Mouse (Mus musculus): ENCODE measurements around the gene Apol8. TPM values are rescaled to one million over a fixed set of nuclear protein-coding genes. Genes with fewer than 3 reads are reported as not detected.
A peak's percentile ranks its signal among the peaks of the same experiment; 100 is the strongest.

Gene Apol8
- total RNA-seq (2021): under 1 TPM; 0.08 to 0.31 TPM
- long read RNA-seq, experiment 1: 0 reads
- long read RNA-seq, experiment 2: 0 reads

- peak; percentile 59 for DNase-seq
- Histone ChIP-seq H3K27ac (no peak within 1 kb of the TSS), H3K4me3 (no peak within 1 kb of the TSS)
- peak; percentile 87 for TF ChIP-seq CTCF (IDR thresholded peaks at IDR 0.05)
- intact Hi-C loops (cut with DNase I): no loop called here
Measured at GRCm38 (mm10) chr15:77756848-77757247, at the start of gene Apol8. Apol8 (minus strand) TSS chr15:77757003.

GRCm38 (mm10) chr15:77805657-77806056 is 48.9 kb upstream of the Apol8 start:
- intact Hi-C loops (cut with DNase I): no loop called here
- Histone ChIP-seq H3K4me3 (no peak overlapping the region), H3K27ac (peak overlapping the region; percentile 82)
- no peak for DNase-seq
- TF ChIP-seq CTCF (IDR thresholded peaks at IDR 0.05): no peak

GRCm38 (mm10) chr15:77804949-77805348 is 48.1 kb upstream of the Apol8 start:
- intact Hi-C loops (cut with DNase I): no loop called here
- DNase-seq: no peak
- TF ChIP-seq CTCF (IDR thresholded peaks at IDR 0.05): no peak
- H3K27ac ChIP-seq: peak overlapping the region; percentile 82
- H3K4me3 ChIP-seq: no peak overlapping the region

- intact Hi-C loops (cut with DNase I): no loop called here
- no peak for DNase-seq
- TF ChIP-seq CTCF (IDR thresholded peaks at IDR 0.05): no peak
- Histone ChIP-seq H3K27ac (peak overlapping the region; percentile 82), H3K4me3 (no peak overlapping the region)
Measured at GRCm38 (mm10) chr15:77804460-77804859, 47.7 kb upstream of the Apol8 start.

GRCm38 (mm10) chr15:77803747-77804146 is 46.9 kb upstream of the Apol8 start:
- no peak for TF ChIP-seq CTCF (IDR thresholded peaks at IDR 0.05)
- intact Hi-C loops (cut with DNase I): no loop called here
- Histone ChIP-seq H3K4me3 (no peak overlapping the region), H3K27ac (peak overlapping the region; percentile 82)
- DNase-seq: peak; percentile 57

- TF ChIP-seq CTCF (IDR thresholded peaks at IDR 0.05): peak; percentile 42
- intact Hi-C loops (cut with DNase I): no loop called here
- no peak for DNase-seq
- H3K4me3 ChIP-seq: no peak overlapping the region
- H3K27ac ChIP-seq: peak overlapping the region; percentile 82
Measured at GRCm38 (mm10) chr15:77802992-77803391, 46.2 kb upstream of the Apol8 start.

- no peak overlapping the region; the same call in 1 of the 2 replicates for H3K4me3 ChIP-seq
- peak overlapping the region; percentile 82 for H3K27ac ChIP-seq
- intact Hi-C loops (cut with DNase I): no loop called here
- no peak for TF ChIP-seq CTCF (IDR thresholded peaks at IDR 0.05)
- no peak for DNase-seq
Measured at GRCm38 (mm10) chr15:77801188-77801587, 44.4 kb upstream of the Apol8 start.

GRCm38 (mm10) chr15:77800511-77800910 is 43.7 kb upstream of the Apol8 start:
- intact Hi-C loops (cut with DNase I): no loop called here
- DNase-seq: peak; percentile 74
- H3K27ac ChIP-seq: peak overlapping the region; percentile 82
- no peak overlapping the region; the same call in 1 of the 2 replicates for H3K4me3 ChIP-seq
- TF ChIP-seq CTCF (IDR thresholded peaks at IDR 0.05): no peak

GRCm38 (mm10) chr15:77799491-77800474 is 43.0 kb upstream of the Apol8 start:
- intact Hi-C loops (cut with DNase I): loop anchor here (5.0 kb wide), 1 partner anchor 43 kb away; the partner anchor contains the start of gene Myh9
- H3K4me3 ChIP-seq: peak overlapping the region; percentile 47
- no peak for TF ChIP-seq CTCF (IDR thresholded peaks at IDR 0.05)
- H3K27ac ChIP-seq: peak overlapping the region; percentile 82
- DNase-seq: no peak

GRCm38 (mm10) chr15:77798664-77799490 is 42.1 kb upstream of the Apol8 start:
- no peak for TF ChIP-seq CTCF (IDR thresholded peaks at IDR 0.05)
- Histone ChIP-seq H3K27ac (peak overlapping the region; percentile 82), H3K4me3 (peak overlapping the region; percentile 47)
- DNase-seq: peak; percentile 56
- intact Hi-C loops (cut with DNase I): loop anchor here (5.0 kb wide), 1 partner anchor 43 kb away; the partner anchor contains the start of gene Myh9

- Histone ChIP-seq H3K27ac (peak overlapping the region; percentile 82), H3K4me3 (peak overlapping the region; percentile 47)
- no peak for DNase-seq
- intact Hi-C loops (cut with DNase I): loop anchor here (5.0 kb wide), 1 partner anchor 44 kb away; the partner anchor contains the start of gene Myh9
- TF ChIP-seq CTCF (IDR thresholded peaks at IDR 0.05): no peak
Measured at GRCm38 (mm10) chr15:77797609-77798411, 41.0 kb upstream of the Apol8 start.
